Mouse (Mus musculus) limb, embryonic 14.5 days (tissue): ENCODE results near the gene Utp4. TPM values are rescaled to one million over a fixed set of nuclear protein-coding genes. Genes with fewer than 3 reads are reported as not detected.

Experiments
- ATAC-seq: fragments of 200-750 bp; cut with Nextera tagmentation; 2 replicates; pipeline ENCODE4 v1.8.0; 2017; ENCODE audit warnings: low read depth, moderate number of reproducible peaks, moderate TSS enrichment; ENCODE audit not compliant: low FRiP score
- DNase-seq: peaks from one replicate; pipeline ENCODE4 v3.0.0-alpha.2; 2015; ENCODE audit warnings: low spot score
- H3K27ac ChIP-seq: fragments of 300-500 bp; sonication (generic); replicated peaks from 2 replicates; pipeline ENCODE4 v1.5.1; 2014; ENCODE audit warnings: low read depth, mild to moderate bottlenecking, low read length, moderate library complexity, mixed read lengths
- H3K27me3 ChIP-seq: fragments of 300-500 bp; sonication (generic); 2 replicates; pipeline ENCODE4 v1.6.1; 2014; ENCODE audit warnings: low read length, mixed read lengths; ENCODE audit not compliant: control insufficient read depth, insufficient read depth
- H3K36me3 ChIP-seq: fragments of 300-500 bp; sonication (generic); 2 replicates; pipeline ENCODE4 v1.6.1; 2014; ENCODE audit warnings: mild to moderate bottlenecking, low read length, moderate library complexity, mixed read lengths; ENCODE audit not compliant: control insufficient read depth, insufficient read depth
- H3K4me1 ChIP-seq: fragments of 300-500 bp; sonication (generic); 2 replicates; pipeline ENCODE4 v1.6.1; 2014; ENCODE audit warnings: antibody characterized with exemption, low read length, mixed read lengths; ENCODE audit not compliant: control insufficient read depth, insufficient read depth
- H3K4me2 ChIP-seq: fragments of 300-500 bp; sonication (generic); replicated peaks from 2 replicates; pipeline ENCODE4 v1.6.1; 2014; ENCODE audit warnings: low read depth, mild to moderate bottlenecking, low read length, moderate library complexity; ENCODE audit not compliant: severe bottlenecking
- H3K4me3 ChIP-seq: fragments of 300-500 bp; sonication (generic); replicated peaks from 2 replicates; pipeline ENCODE4 v1.5.1; 2014; ENCODE audit warnings: low read length
- H3K9ac ChIP-seq: fragments of 300-500 bp; sonication (generic); 2 replicates; pipeline ENCODE4 v1.6.1; 2014; ENCODE audit warnings: mild to moderate bottlenecking, low read depth, low read length, moderate library complexity; ENCODE audit not compliant: severe bottlenecking
- H3K9me3 ChIP-seq: fragments of 300-500 bp; sonication (generic); 2 replicates; pipeline ENCODE4 v1.6.1; 2016; ENCODE audit warnings: low read length; ENCODE audit not compliant: control insufficient read depth
- POLR2A ChIP-seq: fragments of 200-500 bp; IDR thresholded peaks from 2 replicates; pipeline ENCODE4 v1.8.0; 2012; ENCODE audit warnings: inconsistent platforms, mild to moderate bottlenecking, moderate library complexity, borderline replicate concordance; ENCODE audit not compliant: insufficient read depth, insufficient read length; ENCODE audit errors: extremely low read depth
- WGBS: fragments of 180-500 bp; shearing (Covaris S2); extraction: QIAGEN DNeasy Blood & Tissue Kit; methylation state at CpG from one replicate; pipeline ENCODE4 v1.1.7; 2014; 5-methylcytosine and 5-hydroxymethylcytosine counted together
- polyA plus RNA-seq, 2 experiments: library from polyadenylated mRNA; depleted of rRNA in 1 of 2; stranded (reverse) in 1 of 2; unstranded in 1 of 2; fragments of >200 nt; fragmentation: Nextera tagmentation in 1 of 2; extraction: Ambion mirVana in 1 of 2; gene quantifications; 2 replicates each; pipeline versions ENCODE4 v1.2.1 to v1.2.3; 2012 to 2014

Gene Utp4
- polyA plus RNA-seq, 2 experiments = 53.3 to 61.9 TPM

- 72% methylated on average over 9 of the region's 9 CpGs for WGBS
- H3K9me3 ChIP-seq = no peaks in the 10 kb centered on the region
- no peak overlapping the region for H3K9ac ChIP-seq
- no peak overlapping the region for H3K27ac ChIP-seq
- no peak overlapping the region for H3K4me3 ChIP-seq
- H3K4me1 ChIP-seq = peaks cover 8% of the 10 kb centered on the region
- no peaks in the 10 kb centered on the region for H3K36me3 ChIP-seq
- H3K27me3 ChIP-seq = peaks cover 12% of the 10 kb centered on the region; the same call in 1 of the 2 replicates
- TF ChIP-seq POLR2A = no peak
- H3K4me2 ChIP-seq = no peak overlapping the region
- DNase-seq (no peak), ATAC-seq (no peak)
Measured at GRCm38 (mm10) chr8:106865354-106865753, 28.1 kb upstream of the Utp4 start.

GRCm38 (mm10) chr8:106870051-106870450 lies 23.4 kb upstream of the Utp4 start, which contains the start of gene Has3:
Has3 (plus strand) TSS chr8:106870242.
- no peak for ATAC-seq
- Histone ChIP-seq H3K9ac (peak within 1 kb of the TSS; percentile 56), H3K4me2 (peak within 1 kb of the TSS; percentile 97), H3K9me3 (no peaks in the 10 kb centered on the region), H3K27me3 (peaks cover 44% of the 10 kb centered on the region), H3K36me3 (peaks cover 3% of the 10 kb centered on the region; the same call in 1 of the 2 replicates), H3K4me1 (peaks cover 17% of the 10 kb centered on the region), H3K27ac (no peak within 1 kb of the TSS), H3K4me3 (peak within 1 kb of the TSS; percentile 52)
- TF ChIP-seq POLR2A = no peak
- WGBS = under 1% methylated on average over 18 of the region's 18 CpGs
- no peak for DNase-seq

DNA sequence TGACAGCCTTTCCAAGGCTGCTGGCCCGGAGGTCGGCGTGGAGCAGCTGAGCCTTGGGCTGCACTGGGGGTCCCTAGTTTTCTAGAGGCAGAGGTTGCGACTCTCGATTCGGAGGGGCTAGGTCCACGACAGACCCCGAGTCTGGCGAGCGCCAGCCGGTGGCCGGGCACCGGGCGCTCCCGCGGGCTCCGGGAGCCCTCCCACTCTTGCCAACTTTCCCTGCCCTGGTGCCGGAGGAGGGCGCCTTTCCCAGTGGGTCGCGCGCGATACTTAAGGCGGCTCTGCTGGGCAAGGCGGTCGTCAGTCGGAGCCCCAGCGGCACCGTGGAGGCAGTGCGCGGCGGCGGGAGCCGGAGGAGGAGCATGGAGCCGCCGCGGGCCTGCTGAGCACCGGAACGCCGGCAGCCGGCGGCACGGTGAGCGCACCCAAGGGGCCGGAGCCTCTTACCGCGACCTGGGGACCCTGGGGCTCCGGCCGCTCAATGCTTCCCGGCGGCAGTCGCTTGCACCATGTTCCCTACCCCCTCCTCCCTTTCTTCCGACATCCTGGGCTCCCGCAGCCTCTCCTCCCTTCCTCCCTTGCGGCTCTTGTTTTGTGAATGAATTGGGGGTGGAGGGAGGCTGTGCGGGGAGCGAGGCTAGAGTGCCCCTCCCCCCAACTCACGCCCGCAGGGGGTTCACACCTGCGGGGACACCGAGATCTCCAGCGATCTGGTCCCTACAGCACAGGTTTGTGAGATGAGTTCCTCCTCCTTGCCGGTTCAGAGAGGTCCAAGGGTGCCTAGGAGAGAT lies 22.7 kb upstream of the Utp4 start:
- Histone ChIP-seq H3K9me3 (no peaks in the 10 kb centered on the region), H3K27ac (no peak overlapping the region), H3K4me3 (peak overlapping the region; percentile 52), H3K36me3 (peaks cover 7% of the 10 kb centered on the region), H3K9ac (peak overlapping the region; percentile 56), H3K4me2 (peak overlapping the region; percentile 97), H3K27me3 (peaks cover 44% of the 10 kb centered on the region), H3K4me1 (peaks cover 17% of the 10 kb centered on the region)
- TF ChIP-seq POLR2A = no peak
- DNase-seq = peak; percentile 17
- peak; percentile 41 for ATAC-seq
- WGBS = 2% methylated on average over 44 of the region's 63 CpGs

GRCm38 (mm10) chr8:106871328-106871926 lies 22.0 kb upstream of the Utp4 start:
- Histone ChIP-seq H3K4me3 (peak overlapping the region; percentile 52), H3K4me1 (peaks cover 17% of the 10 kb centered on the region), H3K9ac (peak overlapping the region; percentile 56; the same call in 1 of the 2 replicates), H3K27me3 (peaks cover 44% of the 10 kb centered on the region), H3K4me2 (peak overlapping the region; percentile 97), H3K36me3 (peaks cover 13% of the 10 kb centered on the region), H3K27ac (no peak overlapping the region), H3K9me3 (no peaks in the 10 kb centered on the region)
- peak; percentile 2; the same call in 1 of the 2 replicates for ATAC-seq
- no peak for TF ChIP-seq POLR2A
- DNase-seq = peak; percentile 28
- WGBS = under 1% methylated on average over 15 of the region's 15 CpGs

DNA sequence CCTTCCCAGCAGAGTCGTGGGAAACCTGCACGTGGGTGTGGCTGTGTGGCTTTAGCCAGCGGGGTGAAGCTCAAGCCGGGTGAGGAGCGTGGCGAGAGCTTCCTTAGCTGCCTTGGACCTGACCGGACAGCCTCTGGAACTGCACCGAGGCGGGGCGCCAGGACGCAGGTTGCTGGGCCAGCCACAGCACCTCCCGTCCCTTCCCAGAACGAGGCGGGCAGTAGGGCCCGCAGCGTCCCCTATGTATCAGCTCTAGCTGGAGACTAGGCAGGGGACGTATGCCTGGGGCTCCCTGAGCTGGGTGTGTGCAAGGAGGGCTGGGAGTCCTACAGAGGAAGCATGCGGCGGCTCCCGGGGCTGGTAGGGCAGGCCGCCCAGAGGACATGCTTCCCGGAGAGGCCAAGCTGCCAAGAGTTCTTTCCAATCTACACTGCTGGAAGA lies 21.5 kb upstream of the Utp4 start:
- H3K27ac ChIP-seq = no peak overlapping the region
- no peaks in the 10 kb centered on the region for H3K9me3 ChIP-seq
- H3K4me2 ChIP-seq = peak overlapping the region; percentile 97
- H3K4me1 ChIP-seq = peaks cover 17% of the 10 kb centered on the region
- peak; percentile 38; the same call in 1 of the 2 replicates for ATAC-seq
- peak; percentile 28 for DNase-seq
- no peak for TF ChIP-seq POLR2A
- H3K4me3 ChIP-seq = peak overlapping the region; percentile 52
- peaks cover 43% of the 10 kb centered on the region for H3K27me3 ChIP-seq
- H3K36me3 ChIP-seq = peaks cover 17% of the 10 kb centered on the region
- no peak overlapping the region for H3K9ac ChIP-seq
- whole genome bisulfite sequencing = 4% methylated on average over 22 of the region's 22 CpGs
